Mouse (Mus musculus) forebrain, embryonic 11.5 days (tissue): Measurements from ENCODE around the gene Pcca. TPM values are rescaled to one million over a fixed set of nuclear protein-coding genes. Genes with fewer than 3 reads are reported as not detected.

Experiments used
- ATAC-seq: fragments of 200-750 bp; cut with Nextera tagmentation; replicated peaks from 2 replicates; pipeline ENCODE4 v1.8.0; 2017; ENCODE audit warnings: moderate TSS enrichment; ENCODE audit not compliant: low FRiP score
- DNase-seq: peaks from one replicate; pipeline ENCODE4 v3.0.0-alpha.2; 2017; ENCODE audit warnings: low spot score
- H3K27ac ChIP-seq: fragments of 300-500 bp; sonication (generic); 2 replicates; pipeline ENCODE4 v1.5.1; 2014; ENCODE audit warnings: low read depth, low read length
- H3K27me3 ChIP-seq: fragments of 300-500 bp; sonication (generic); 2 replicates; pipeline ENCODE4 v1.6.1; 2014; ENCODE audit warnings: mild to moderate bottlenecking, low read length, mixed read lengths; ENCODE audit not compliant: control insufficient read depth, insufficient read depth
- H3K36me3 ChIP-seq: fragments of 300-500 bp; sonication (generic); 2 replicates; pipeline ENCODE4 v1.6.1; 2014; ENCODE audit warnings: mild to moderate bottlenecking, low read length, moderate library complexity, mixed read lengths; ENCODE audit not compliant: control insufficient read depth, insufficient read depth
- H3K4me1 ChIP-seq: fragments of 300-500 bp; sonication (generic); replicated peaks from 2 replicates; pipeline ENCODE4 v1.6.1; 2014; ENCODE audit warnings: low read length, mixed read lengths; ENCODE audit not compliant: control insufficient read depth, insufficient read depth
- H3K4me2 ChIP-seq: fragments of 300-500 bp; sonication (generic); 2 replicates; pipeline ENCODE4 v1.6.1; 2014; ENCODE audit warnings: low read depth, mild to moderate bottlenecking, low read length, moderate library complexity, mixed read lengths; ENCODE audit not compliant: severe bottlenecking
- H3K4me3 ChIP-seq: fragments of 300-500 bp; sonication (generic); 2 replicates; pipeline ENCODE4 v1.5.1; 2014; ENCODE audit warnings: low read depth, low read length
- H3K9ac ChIP-seq: fragments of 300-500 bp; sonication (generic); 2 replicates; pipeline ENCODE4 v1.6.1; 2014; ENCODE audit warnings: low read length
- H3K9me3 ChIP-seq: fragments of 300-500 bp; sonication (generic); 2 replicates; pipeline ENCODE4 v1.6.1; 2016; ENCODE audit warnings: low read length, mixed read lengths; ENCODE audit not compliant: control insufficient read depth
- WGBS: fragments of 180-500 bp; shearing (Covaris S2); extraction: QIAGEN DNeasy Blood & Tissue Kit; methylation state at CpG from one replicate; pipeline ENCODE4 v1.1.7; 2014; 5-methylcytosine and 5-hydroxymethylcytosine counted together
- polyA plus RNA-seq: library from polyadenylated mRNA; unstranded; fragments of >200 nt; fragmentation: Nextera tagmentation; extraction: Ambion mirVana; gene quantifications from 2 replicates; pipeline ENCODE4 v1.2.1, GENCODE M21; 2014

The Pcca gene
- polyA plus RNA-seq, 1 experiment from 2014 or later: 39.6 TPM

GRCm38 (mm10) chr14:122833666-122834065 is 299.5 kb downstream of the Pcca start:
- 86% methylated on average over 3 of the region's 3 CpGs for WGBS

DNA sequence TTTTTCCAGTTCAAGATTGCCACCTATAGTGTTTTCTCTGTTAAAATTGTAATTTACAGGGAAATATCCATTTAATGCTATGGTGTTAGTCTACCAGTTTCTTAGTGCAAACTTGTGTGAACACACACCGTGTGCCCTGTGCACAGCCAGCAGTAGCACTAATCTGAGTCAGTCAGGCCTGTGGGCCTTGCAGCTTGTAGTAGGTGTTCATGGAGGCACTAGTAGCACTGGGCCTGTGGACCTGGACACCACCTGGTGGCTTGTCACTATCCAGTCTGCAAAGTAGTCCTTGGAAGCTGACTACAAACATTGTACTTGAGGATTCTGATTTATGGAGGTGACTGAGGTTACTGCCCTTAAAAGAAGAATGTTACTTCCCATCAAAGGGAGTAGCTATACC is 300.6 kb downstream of the Pcca start:
- no peak overlapping the region for H3K4me2 ChIP-seq
- no peaks in the 10 kb centered on the region for H3K9me3 ChIP-seq
- WGBS: 95% methylated on average over 1 of the region's 1 CpGs
- H3K4me1 ChIP-seq: no peaks in the 10 kb centered on the region
- H3K36me3 ChIP-seq: no peaks in the 10 kb centered on the region
- H3K27me3 ChIP-seq: no peaks in the 10 kb centered on the region
- H3K27ac ChIP-seq: no peak overlapping the region
- ATAC-seq (no peak), DNase-seq (no peak)
- H3K4me3 ChIP-seq: no peak overlapping the region
- no peak overlapping the region for H3K9ac ChIP-seq

More at GRCm38 (mm10) chr14:122833666-122834065, 299.5 kb downstream of the Pcca start:
- H3K4me2 ChIP-seq: no peak overlapping the region
- ATAC-seq (no peak), DNase-seq (no peak)
- H3K4me3 ChIP-seq: no peak overlapping the region
- H3K36me3 ChIP-seq: no peaks in the 10 kb centered on the region
- no peak overlapping the region for H3K27ac ChIP-seq
- no peaks in the 10 kb centered on the region for H3K4me1 ChIP-seq
- no peaks in the 10 kb centered on the region for H3K9me3 ChIP-seq
- H3K9ac ChIP-seq: no peak overlapping the region
- H3K27me3 ChIP-seq: no peaks in the 10 kb centered on the region

- WGBS: 70% methylated on average over 7 of the region's 7 CpGs
- DNase-seq: no peak
- H3K4me3 ChIP-seq: no peak overlapping the region
- no peak overlapping the region for H3K4me2 ChIP-seq
- H3K27me3 ChIP-seq: no peaks in the 10 kb centered on the region
- no peak overlapping the region for H3K9ac ChIP-seq
- no peak for ATAC-seq
- H3K4me1 ChIP-seq: no peaks in the 10 kb centered on the region
- no peaks in the 10 kb centered on the region for H3K9me3 ChIP-seq
- H3K27ac ChIP-seq: no peak overlapping the region
- H3K36me3 ChIP-seq: no peaks in the 10 kb centered on the region
Measured at GRCm38 (mm10) chr14:122835487-122836190, 301.5 kb downstream of the Pcca start.

- ATAC-seq: no peak
- DNase-seq: no peak
- no peak overlapping the region for H3K27ac ChIP-seq
Measured at GRCm38 (mm10) chr14:122836221-122836620, 302.1 kb downstream of the Pcca start.

DNA sequence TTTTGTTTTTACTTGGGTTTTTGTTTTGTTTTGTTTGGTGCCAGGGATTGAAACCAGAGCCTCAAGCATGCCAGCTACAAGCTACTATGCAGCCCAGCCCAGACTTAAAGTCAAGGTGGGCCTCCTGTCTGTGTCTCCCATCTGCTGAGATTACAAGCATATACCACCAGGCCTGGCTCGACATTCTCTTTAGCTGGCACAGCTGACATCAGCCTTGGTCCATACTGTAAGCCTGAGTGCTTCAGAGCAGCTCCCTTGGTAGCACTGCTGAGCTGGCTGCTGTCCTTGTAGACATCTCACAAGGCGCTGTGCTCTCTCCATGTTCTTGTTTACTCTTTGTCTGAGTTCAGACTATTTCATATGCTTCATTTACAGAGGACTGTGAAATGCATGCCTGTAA is 302.9 kb downstream of the Pcca start:
- no peak overlapping the region for H3K4me2 ChIP-seq
- H3K27ac ChIP-seq: no peak overlapping the region
- no peak for ATAC-seq
- H3K9me3 ChIP-seq: no peaks in the 10 kb centered on the region
- H3K4me1 ChIP-seq: no peaks in the 10 kb centered on the region
- H3K36me3 ChIP-seq: no peaks in the 10 kb centered on the region
- no peaks in the 10 kb centered on the region for H3K27me3 ChIP-seq
- no peak overlapping the region for H3K4me3 ChIP-seq
- no peak overlapping the region for H3K9ac ChIP-seq
- no peak for DNase-seq
- 75% methylated on average over 2 of the region's 2 CpGs for WGBS

More at GRCm38 (mm10) chr14:122836221-122836620, 302.1 kb downstream of the Pcca start:
- no peaks in the 10 kb centered on the region for H3K27me3 ChIP-seq
- no peak overlapping the region for H3K9ac ChIP-seq
- no peak overlapping the region for H3K4me3 ChIP-seq
- no peak overlapping the region for H3K4me2 ChIP-seq
- H3K9me3 ChIP-seq: no peaks in the 10 kb centered on the region
- no peaks in the 10 kb centered on the region for H3K4me1 ChIP-seq
- WGBS: 39% methylated on average over 4 of the region's 4 CpGs
- H3K36me3 ChIP-seq: no peaks in the 10 kb centered on the region

DNA sequence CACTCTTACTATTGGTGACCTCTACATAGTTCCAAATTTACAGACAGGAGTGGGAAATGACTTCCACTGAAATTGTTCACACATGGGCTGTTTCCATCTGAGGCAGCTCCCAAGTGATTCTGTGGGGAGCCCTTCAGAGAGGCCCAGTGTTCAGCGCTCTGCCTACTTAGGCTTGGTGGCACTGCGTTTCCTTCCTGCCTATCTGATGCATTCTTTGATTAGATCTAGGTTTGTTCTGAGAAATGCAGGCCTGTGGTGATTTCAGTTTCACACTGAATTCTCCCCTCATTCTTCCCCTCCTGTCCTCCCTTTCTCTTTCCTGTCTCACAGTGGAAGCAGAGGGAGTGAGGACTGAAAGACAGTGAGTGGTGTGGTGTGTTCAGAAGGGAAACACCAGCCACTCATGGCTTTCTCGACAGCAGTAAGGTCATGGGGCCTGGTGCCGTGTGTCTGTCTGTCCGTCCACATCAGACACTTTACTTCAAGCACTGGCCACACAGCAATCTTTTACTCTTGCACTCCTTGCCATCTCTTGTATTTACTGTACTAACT is 318.5 kb downstream of the Pcca start:
- Histone ChIP-seq H3K27me3 (no peaks in the 10 kb centered on the region), H3K9ac (no peak overlapping the region), H3K27ac (no peak overlapping the region), H3K9me3 (no peaks in the 10 kb centered on the region), H3K36me3 (no peaks in the 10 kb centered on the region), H3K4me3 (no peak overlapping the region), H3K4me1 (no peaks in the 10 kb centered on the region), H3K4me2 (no peak overlapping the region)
- ATAC-seq (no peak), DNase-seq (no peak)
- WGBS: 86% methylated on average over 5 of the region's 5 CpGs

DNA sequence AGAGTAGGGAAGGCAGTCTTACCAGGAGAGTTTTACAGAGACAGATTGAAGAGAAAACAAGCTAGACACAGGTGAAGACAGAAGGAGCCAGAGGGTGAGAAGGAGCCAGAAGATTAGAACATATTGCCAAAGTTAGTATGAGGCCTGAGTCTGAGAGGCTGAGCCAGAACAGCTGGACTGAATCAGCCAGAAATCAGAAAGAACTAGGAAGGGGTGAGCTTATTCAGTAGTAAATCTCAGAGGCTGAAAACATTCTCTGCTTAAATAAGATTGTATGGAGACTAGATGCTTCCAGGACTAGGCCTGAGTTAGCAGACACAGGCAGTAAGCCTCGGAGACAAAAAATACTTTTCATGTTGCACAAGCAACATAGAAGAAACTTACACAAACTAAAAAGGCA is 325.7 kb downstream of the Pcca start:
- Histone ChIP-seq H3K9me3 (no peaks in the 10 kb centered on the region), H3K27me3 (no peaks in the 10 kb centered on the region), H3K36me3 (no peaks in the 10 kb centered on the region), H3K27ac (no peak overlapping the region), H3K4me1 (peaks cover 3% of the 10 kb centered on the region; the same call in 1 of the 2 replicates), H3K4me2 (no peak overlapping the region), H3K9ac (no peak overlapping the region), H3K4me3 (no peak overlapping the region)
- 90% methylated on average over 1 of the region's 1 CpGs for WGBS
- ATAC-seq: no peak
- DNase-seq: no peak

GRCm38 (mm10) chr14:122862623-122863022 is 328.5 kb downstream of the Pcca start:
- H3K36me3 ChIP-seq: no peaks in the 10 kb centered on the region
- no peaks in the 10 kb centered on the region for H3K27me3 ChIP-seq
- H3K9ac ChIP-seq: no peak overlapping the region
- DNase-seq (peak; percentile 76), ATAC-seq (peak; percentile 65; the same call in 1 of the 2 replicates)
- no peak overlapping the region for H3K4me2 ChIP-seq
- H3K4me1 ChIP-seq: peaks cover 5% of the 10 kb centered on the region; the same call in 1 of the 2 replicates
- no peak overlapping the region for H3K4me3 ChIP-seq
- peak overlapping the region; percentile 31; the same call in 1 of the 2 replicates for H3K27ac ChIP-seq
- 38% methylated on average over 4 of the region's 4 CpGs for WGBS
- no peaks in the 10 kb centered on the region for H3K9me3 ChIP-seq
